Mouse (Mus musculus) CH12.LX (cell line): ENCODE data around the gene Parp9. TPM values are rescaled to one million over a fixed set of nuclear protein-coding genes. Genes with fewer than 3 reads are reported as not detected.

Experiments
- polyA plus RNA-seq: library from polyadenylated mRNA; unstranded; fragments of >175 nt; gene quantifications from 2 replicates; pipeline ENCODE4 v1.2.1, GENCODE M21; 2012; ENCODE audit warnings: low read depth; ENCODE audit not compliant: insufficient read length
- total RNA-seq, 2 experiments: library from RNA; depleted of rRNA; stranded (reverse); fragments of 300-350 nt in 1 of 2; fragments of >200 nt in 1 of 2; gene quantifications; 2 replicates each; pipeline ENCODE4 v1.2.3; 2012 to 2014

The Parp9 gene
- total and polyA plus RNA-seq, 3 experiments = 30.3 to 53.1 (median 33.2) TPM

Other genes starting within 250 kb of the Parp9 start
- 5.7 and 6.4 TPM in 2 replicates for gene Dirc2, start 169.1 kb upstream of the Parp9 start, total RNA-seq (2012; rRNA removed)
- gene Dirc2, start 169.1 kb upstream of the Parp9 start, total RNA-seq (2014; rRNA removed) = 6.8 and 7.3 TPM in 2 replicates
- 6.6 and 6.9 TPM in 2 replicates for gene Dirc2, start 169.1 kb upstream of the Parp9 start, polyA plus RNA-seq
- gene Hspbap1, start 168.1 kb upstream of the Parp9 start, total RNA-seq (2012; rRNA removed) = 15.9 and 18.3 TPM in 2 replicates
- gene Hspbap1, start 168.1 kb upstream of the Parp9 start, total RNA-seq (2014; rRNA removed) = 12.1 and 13.6 TPM in 2 replicates
- 15.3 and 17.6 TPM in 2 replicates for gene Hspbap1, start 168.1 kb upstream of the Parp9 start, polyA plus RNA-seq
- 5.5 and 6.0 TPM in 2 replicates for gene Parp14, start 66.9 kb upstream of the Parp9 start, total RNA-seq (2012; rRNA removed)
- gene Parp14, start 66.9 kb upstream of the Parp9 start, total RNA-seq (2014; rRNA removed) = 3.5 and 3.9 TPM in 2 replicates
- 5.9 and 6.4 TPM in 2 replicates for gene Parp14, start 66.9 kb upstream of the Parp9 start, polyA plus RNA-seq
- gene Dtx3l, start 681 bp downstream of the Parp9 start, total RNA-seq (2012; rRNA removed) = 10.7 and 14.4 TPM in 2 replicates
- gene Dtx3l, start 681 bp downstream of the Parp9 start, total RNA-seq (2014; rRNA removed) = 20.4 and 21.1 TPM in 2 replicates
- gene Dtx3l, start 681 bp downstream of the Parp9 start, polyA plus RNA-seq = 12.8 and 17.4 TPM in 2 replicates
- 22.1 and 29.8 TPM in 2 replicates for gene Kpna1, start 40.3 kb downstream of the Parp9 start, total RNA-seq (2012; rRNA removed)
- gene Kpna1, start 40.3 kb downstream of the Parp9 start, total RNA-seq (2014; rRNA removed) = 57.9 and 66.6 TPM in 2 replicates
- 63.9 and 74.1 TPM in 2 replicates for gene Kpna1, start 40.3 kb downstream of the Parp9 start, polyA plus RNA-seq
- gene Wdr5b, start 102.7 kb downstream of the Parp9 start, total RNA-seq (2012; rRNA removed) = 5.9 and 8.4 TPM in 2 replicates
- 7.4 and 8.0 TPM in 2 replicates for gene Wdr5b, start 102.7 kb downstream of the Parp9 start, total RNA-seq (2014; rRNA removed)
- gene Wdr5b, start 102.7 kb downstream of the Parp9 start, polyA plus RNA-seq = 5.4 and 6.2 TPM in 2 replicates
- gene Fam162a, start 133.1 kb downstream of the Parp9 start, total RNA-seq (2012; rRNA removed) = 208 and 419 TPM in 2 replicates
- 358 and 369 TPM in 2 replicates for gene Fam162a, start 133.1 kb downstream of the Parp9 start, total RNA-seq (2014; rRNA removed)
- gene Fam162a, start 133.1 kb downstream of the Parp9 start, polyA plus RNA-seq = 172 and 204 TPM in 2 replicates
- 274 and 280 TPM in 2 replicates for gene Ccdc58, start 133.2 kb downstream of the Parp9 start, total RNA-seq (2012; rRNA removed)
- gene Ccdc58, start 133.2 kb downstream of the Parp9 start, total RNA-seq (2014; rRNA removed) = 545 and 591 TPM in 2 replicates
- 188 and 214 TPM in 2 replicates for gene Ccdc58, start 133.2 kb downstream of the Parp9 start, polyA plus RNA-seq
- not detected in 2 replicates for gene Csta1, start 192.8 kb downstream of the Parp9 start, total RNA-seq (2012; rRNA removed)
- gene Csta1, start 192.8 kb downstream of the Parp9 start, total RNA-seq (2014; rRNA removed) = not detected in 2 replicates
- not detected in 2 replicates for gene Csta1, start 192.8 kb downstream of the Parp9 start, polyA plus RNA-seq
- not detected in 2 replicates for gene Stfa2l1, start 218.3 kb downstream of the Parp9 start, total RNA-seq (2012; rRNA removed)
- not detected in 2 replicates for gene Stfa2l1, start 218.3 kb downstream of the Parp9 start, total RNA-seq (2014; rRNA removed)
- not detected in 2 replicates for gene Stfa2l1, start 218.3 kb downstream of the Parp9 start, polyA plus RNA-seq
- not detected in 2 replicates for gene Gm5483, start 245.7 kb downstream of the Parp9 start, total RNA-seq (2012; rRNA removed)
- gene Gm5483, start 245.7 kb downstream of the Parp9 start, total RNA-seq (2014; rRNA removed) = 1.0 TPM in 1 of 2 replicates, not detected in the other
- 0.29 and 0.47 TPM in 2 replicates for gene Gm5483, start 245.7 kb downstream of the Parp9 start, polyA plus RNA-seq